Mouse (Mus musculus) T-helper 2 cell (primary cell): ENCODE measurements around the gene Atf7ip.

Source experiments
- in situ Hi-C: fragments of 300-600 bp; cut with MboI, MseI; formaldehyde crosslinking; loops from one replicate; pipeline ENCODE4 v1.15.1; 2025; ENCODE audit warnings: high pct_unique_total_duplicates

Gene Atf7ip

GRCm38 (mm10) chr6:136484093-136484492 lies 21.9 kb upstream of the Atf7ip start:
- in situ Hi-C loops = no loop called here

GRCm38 (mm10) chr6:136486166-136486565 lies 19.8 kb upstream of the Atf7ip start:
- in situ Hi-C loops = no loop called here

DNA sequence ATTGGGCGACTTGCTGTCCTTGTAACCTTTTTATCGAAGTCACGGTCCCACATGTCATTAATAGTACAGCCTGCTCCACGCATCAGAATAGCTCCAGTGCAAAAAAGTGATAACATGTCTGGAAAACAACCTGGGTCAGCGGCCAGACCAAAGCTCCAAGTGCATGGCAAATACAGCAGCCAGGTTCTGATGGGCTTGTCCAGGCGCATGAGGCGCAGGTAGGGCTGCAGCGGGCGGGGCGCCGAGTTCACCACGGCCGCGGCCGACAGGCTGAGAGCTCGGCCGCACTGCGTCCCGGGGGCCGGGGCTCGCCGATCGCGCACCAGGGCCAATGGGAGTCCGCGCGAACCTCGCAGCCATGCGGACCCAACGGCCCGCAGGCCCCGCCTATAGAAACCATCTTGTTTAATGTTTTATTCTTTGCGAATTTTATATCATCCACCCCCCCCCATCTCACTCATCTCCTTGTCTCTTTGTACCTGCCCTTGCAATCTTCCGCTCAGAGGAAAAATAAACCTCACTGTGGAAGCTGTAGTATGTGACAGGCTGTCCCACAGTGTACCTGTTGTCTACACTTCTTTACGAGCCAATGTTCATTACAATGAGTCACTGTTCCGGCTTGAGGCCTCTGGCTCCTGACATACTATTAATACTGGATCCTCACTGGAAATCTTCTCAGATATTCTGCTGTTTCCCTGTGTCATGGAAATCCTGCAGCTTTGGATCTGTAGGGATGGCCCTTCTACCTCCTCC lies 19.0 kb upstream of the Atf7ip start:
- in situ Hi-C loops = no loop called here

DNA sequence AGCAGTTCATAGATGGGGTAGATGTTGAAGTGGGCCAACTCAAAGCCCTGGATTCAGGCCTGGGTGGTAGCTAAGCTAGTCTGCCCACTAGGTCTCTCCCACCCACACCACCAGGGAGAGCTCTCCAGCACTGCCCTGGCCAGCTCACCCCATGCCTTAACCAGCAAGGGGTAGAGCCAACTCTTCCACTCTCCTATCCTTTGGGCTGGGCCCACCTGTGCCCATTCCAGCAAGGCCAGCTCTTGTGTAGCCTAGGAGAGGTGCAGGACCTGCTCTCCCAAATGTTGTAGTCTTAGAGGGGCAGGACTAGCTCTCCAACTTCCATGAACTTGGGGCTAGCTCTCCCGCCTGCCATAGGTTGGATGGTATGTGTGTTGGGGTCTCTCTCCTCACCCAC lies 18.4 kb upstream of the Atf7ip start:
- in situ Hi-C loops = no loop called here

DNA sequence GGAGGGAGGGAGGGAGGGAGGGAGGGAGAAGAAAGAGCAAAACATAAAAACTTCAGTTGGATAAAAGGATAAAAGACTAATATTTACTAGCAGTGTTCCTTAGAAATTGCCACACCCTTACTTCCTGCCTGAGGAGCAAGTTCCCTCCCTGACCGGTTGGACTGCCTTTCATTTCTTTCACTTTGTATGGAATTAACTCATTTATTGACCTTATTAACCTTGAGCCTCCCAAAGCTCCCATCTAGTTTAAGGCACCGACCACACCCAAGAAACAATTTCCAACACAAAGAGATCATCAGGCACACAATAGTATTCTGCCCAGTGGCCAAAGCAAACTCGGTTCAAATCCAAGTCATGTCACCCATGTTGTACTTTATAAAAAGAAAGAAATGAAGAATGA lies 16.1 kb upstream of the Atf7ip start:
- in situ Hi-C loops = no loop called here

GRCm38 (mm10) chr6:136490516-136491475 lies 15.2 kb upstream of the Atf7ip start:
- in situ Hi-C loops = no loop called here

DNA sequence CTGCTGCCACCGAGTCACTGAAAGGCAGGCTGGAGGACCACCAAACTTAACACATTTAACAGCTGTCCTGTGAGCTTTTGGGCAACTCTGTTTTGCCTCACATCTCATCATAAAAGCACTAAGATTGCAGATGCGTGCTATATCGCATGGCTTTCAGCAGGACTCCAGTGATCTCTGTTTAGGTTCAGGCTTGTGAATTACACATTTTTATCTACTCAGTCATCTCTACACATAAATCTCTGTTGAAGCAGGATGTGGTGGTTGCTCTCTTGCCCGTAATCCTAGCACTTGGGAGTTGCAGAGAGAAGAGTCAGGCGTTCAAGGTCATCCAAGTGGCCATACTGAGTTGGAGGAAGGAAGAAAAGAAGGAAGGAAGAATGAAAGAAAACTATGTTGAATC lies 14.3 kb upstream of the Atf7ip start:
- in situ Hi-C loops = no loop called here

DNA sequence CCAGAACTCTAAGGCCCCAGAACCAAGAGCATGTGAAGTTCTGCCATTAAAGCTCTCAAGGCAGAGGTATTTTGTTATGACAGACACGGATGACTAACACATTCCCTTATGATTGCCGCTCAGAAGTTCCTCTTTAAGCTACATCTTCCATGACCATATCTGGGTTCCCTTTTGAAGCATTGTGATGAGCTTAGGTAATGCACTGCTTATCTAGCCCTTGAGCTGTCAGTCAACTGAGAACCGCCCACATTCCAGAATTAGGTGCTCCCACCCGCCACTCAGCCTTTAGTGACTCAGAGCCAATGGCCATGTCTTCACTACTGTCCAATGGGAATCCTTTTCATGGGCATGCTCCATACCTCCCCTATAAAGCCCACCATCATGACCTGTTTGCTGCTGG lies 13.7 kb upstream of the Atf7ip start:
- in situ Hi-C loops = no loop called here

- in situ Hi-C loops = no loop called here
Measured at GRCm38 (mm10) chr6:136493486-136493885, 12.5 kb upstream of the Atf7ip start.

GRCm38 (mm10) chr6:136493910-136494751 lies 11.8 kb upstream of the Atf7ip start:
- in situ Hi-C loops = no loop called here

DNA sequence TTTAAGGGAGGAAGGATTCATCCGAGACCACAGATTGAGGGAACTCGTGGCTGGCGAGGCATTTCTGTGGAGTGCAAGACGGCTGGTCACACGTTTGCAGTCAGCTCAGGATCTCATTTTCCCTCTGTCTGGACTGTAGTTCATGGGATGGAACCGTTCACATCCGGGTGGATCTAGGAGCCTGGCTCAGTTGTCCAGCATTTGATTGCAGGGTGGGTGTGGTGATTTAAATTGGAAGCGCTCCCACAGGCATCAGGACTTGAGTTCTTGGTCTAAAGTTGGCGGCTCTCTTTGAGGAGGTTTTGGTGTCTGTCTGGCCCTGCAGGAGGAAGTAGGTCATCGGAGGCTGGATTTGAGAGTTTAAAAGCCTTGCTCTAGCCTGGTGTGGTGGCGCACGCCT lies 10.9 kb upstream of the Atf7ip start:
- in situ Hi-C loops = no loop called here

- in situ Hi-C loops = no loop called here
Measured at GRCm38 (mm10) chr6:136497744-136498143, 8.2 kb upstream of the Atf7ip start.

DNA sequence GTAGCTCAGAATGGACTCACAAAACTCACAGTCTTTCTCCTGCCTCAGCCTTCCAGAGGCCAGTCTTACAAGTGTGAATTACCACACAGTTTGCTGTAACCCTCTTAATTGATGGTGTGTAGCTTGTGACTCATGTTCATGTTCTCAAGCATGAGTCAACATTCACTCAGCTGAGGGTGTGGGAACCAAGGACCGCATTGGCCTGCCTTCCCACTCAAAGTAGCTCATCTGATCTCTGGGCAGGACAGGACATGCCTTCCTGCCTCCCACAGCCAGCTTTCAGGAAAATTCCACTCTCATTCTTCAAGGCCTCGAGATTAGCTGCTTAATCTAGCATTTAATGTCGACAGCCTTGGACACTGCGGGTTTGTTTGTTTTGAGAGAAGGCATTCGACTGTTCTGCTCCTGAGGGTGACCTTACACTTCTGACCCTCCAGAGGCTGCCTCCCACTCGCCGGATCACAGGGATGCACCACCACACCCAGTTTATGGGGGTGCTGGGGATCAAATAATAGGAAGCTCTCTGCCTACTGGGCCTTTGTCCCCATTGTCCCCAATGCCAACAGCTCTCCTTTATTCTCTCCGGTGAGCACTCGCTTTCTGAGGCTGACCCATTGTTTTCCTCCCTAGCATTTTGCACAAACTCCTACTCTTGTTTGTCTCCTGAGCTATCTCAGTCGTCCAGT lies 6.5 kb upstream of the Atf7ip start:
- in situ Hi-C loops = no loop called here

GRCm38 (mm10) chr6:136508652-136509051 lies 2.7 kb downstream of the Atf7ip start:
- in situ Hi-C loops = no loop called here

DNA sequence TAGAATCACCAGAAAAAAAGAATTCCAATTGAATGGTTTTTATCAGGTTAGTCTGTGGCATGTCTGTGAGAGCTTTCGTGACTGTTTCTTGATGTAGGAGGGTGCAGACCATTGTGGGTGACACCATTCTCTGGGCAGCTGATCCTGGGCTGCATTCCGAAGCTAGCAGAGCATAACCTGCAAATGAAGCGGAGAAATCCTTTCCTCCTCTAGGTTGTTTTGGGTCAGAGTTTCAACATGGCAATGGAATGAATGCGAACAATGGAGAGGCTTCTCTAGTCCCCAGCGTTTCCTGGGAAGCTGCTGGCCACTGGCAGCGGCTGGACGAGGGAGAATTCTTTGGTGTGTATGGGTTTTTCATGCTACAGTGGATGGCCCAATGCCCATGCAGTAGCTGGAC lies 5.0 kb downstream of the Atf7ip start:
- in situ Hi-C loops = loop anchor here (5.0 kb wide), 1 partner anchor 84 kb away; no protein-coding TSS in a partner anchor

GRCm38 (mm10) chr6:136512351-136512750 lies 6.4 kb downstream of the Atf7ip start:
- in situ Hi-C loops = loop anchor here (5.0 kb wide), 1 partner anchor 85 kb away; no protein-coding TSS in a partner anchor

DNA sequence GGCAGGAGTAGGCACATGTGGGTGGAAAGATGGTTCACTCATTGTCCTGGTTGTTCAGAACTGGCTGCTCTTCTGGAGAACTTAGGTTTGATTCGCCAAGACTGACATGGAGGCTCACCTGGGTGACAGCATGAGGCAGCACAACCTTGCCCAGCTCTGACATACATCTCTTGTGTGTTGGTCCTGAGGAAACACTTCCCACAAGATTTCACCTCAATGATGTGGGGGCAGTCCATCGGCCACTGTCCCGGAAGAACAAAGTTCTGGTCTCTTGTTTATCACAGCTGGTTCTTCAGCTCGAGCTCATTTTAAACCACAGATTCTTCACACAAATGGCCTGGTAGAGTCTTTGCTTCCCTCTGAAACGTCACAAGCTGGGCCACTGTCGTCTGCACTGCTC lies 10.7 kb downstream of the Atf7ip start:
- in situ Hi-C loops = loop anchor here (5.0 kb wide), 1 partner anchor 49 kb away; no protein-coding TSS in a partner anchor

DNA sequence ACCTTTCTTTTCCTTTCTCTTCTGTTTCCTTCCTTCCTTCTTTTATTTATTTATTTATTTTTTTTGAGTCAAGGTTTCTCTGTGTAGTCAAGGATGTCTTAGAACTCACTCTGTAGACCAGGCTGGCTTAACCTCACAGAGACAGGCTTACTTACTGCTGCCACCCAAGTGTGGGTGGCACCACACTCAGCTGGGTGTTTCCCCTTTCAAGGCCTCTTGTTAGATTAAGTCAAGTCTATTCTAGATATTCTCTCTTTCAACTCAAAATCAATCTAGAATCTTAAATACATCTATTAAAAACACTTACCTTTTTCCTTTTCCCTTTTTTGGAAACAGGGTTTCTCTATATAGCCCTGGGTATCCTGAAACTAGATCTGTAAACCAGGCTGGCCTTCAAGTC lies 11.3 kb downstream of the Atf7ip start:
- in situ Hi-C loops = loop anchor here (5.0 kb wide), 1 partner anchor 50 kb away; no protein-coding TSS in a partner anchor

DNA sequence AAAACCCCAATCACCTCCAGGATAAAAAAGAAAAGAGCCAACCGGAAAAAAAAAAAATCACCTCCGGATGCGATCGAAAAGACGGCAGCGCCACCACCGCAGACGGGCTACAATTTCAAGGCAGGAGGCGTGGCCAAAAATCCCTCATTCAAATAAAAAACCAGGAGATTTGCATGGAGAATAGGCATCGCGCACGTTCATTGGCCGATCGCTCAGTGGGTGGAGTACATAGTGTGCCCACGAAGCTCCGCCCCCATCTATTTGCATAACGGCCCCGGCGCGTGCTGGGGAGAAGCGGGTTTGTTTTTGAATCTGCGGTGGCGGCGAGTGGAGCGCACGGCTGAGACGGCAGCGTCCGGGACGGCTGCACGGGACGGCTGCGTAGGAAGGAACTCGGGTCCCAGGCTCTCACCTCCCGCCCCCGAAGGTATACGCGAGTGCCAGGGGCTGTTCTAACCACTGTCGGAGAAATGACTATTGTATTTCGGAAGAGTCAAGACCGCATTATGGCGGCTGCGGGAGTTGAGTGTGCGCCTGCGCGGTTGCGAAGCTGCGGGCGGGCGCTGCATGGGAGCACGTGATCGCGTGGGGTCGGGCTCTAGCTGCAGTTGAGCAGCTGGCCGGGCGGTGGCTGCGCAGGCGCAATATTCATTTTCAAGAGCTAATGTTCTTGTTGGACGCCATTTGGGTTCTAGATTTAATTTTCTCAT lies 12.7 kb downstream of the Atf7ip start:
- in situ Hi-C loops = loop anchor here (5.0 kb wide), 1 partner anchor 51 kb away; no protein-coding TSS in a partner anchor

GRCm38 (mm10) chr6:136519254-136519653 lies 13.3 kb downstream of the Atf7ip start:
- in situ Hi-C loops = loop anchor here (5.0 kb wide), 1 partner anchor 52 kb away; no protein-coding TSS in a partner anchor
